Mouse (Mus musculus): Measurements from ENCODE around the gene Rab13.

DNA sequence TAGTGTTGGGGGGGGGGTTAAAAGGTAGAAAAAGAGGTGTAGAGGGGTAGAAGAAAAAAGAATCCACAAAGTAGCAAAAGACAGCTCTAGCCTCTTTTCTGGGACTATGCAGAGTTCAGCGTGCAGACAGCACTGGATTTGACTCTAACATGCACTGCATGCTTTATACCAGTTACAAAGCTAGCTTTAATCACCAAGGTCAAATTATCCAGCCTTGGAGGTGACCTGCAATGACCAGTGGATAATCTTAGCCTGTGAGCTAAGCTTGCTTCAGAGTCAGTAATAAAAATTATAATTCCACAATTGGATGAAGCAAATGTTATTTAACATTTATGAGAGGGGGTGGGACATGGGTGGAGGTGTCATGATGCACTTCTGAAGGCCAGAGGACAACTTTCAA is 17.9 kb upstream of the Rab13 start:
- TF ChIP-seq POLR2A (IDR thresholded peaks at IDR 0.05; ENCODE audit: insufficient read length, low read depth) (no peak), MAX (IDR thresholded peaks at IDR 0.05; ENCODE audit: low read depth) (no peak), USF1 (IDR thresholded peaks at IDR 0.05; ENCODE audit: low read depth) (no peak), TCF12 (IDR thresholded peaks at IDR 0.05; ENCODE audit: insufficient read depth, poor library complexity, severe bottlenecking) (no peak), REST (IDR thresholded peaks at IDR 0.05; ENCODE audit: insufficient read depth, insufficient read length) (no peak), CEBPB (IDR thresholded peaks at IDR 0.05; ENCODE audit: insufficient read depth, poor library complexity, severe bottlenecking) (no peak)

All from myocyte (in vitro differentiated cells).